Mouse (Mus musculus): Measurements from ENCODE around the gene Cox7a1.
"Not testable (repeated sequence)": the region's sequence is repeated elsewhere in the genome, so short reads cannot be mapped to it uniquely, and the experiment has no call there.

GRCm38 (mm10) chr7:30206364-30206763 is 22.4 kb downstream of the Cox7a1 start:
- TF ChIP-seq MYOD1 (IDR thresholded peaks at IDR 0.05; ENCODE audit: control insufficient read depth in 1 of 3, insufficient read length in 2 of 3, low read depth in 2 of 3); POLR2A (IDR thresholded peaks at IDR 0.05; ENCODE audit: insufficient read length, low read depth); MAX (IDR thresholded peaks at IDR 0.05; ENCODE audit: low read depth); SRF (IDR thresholded peaks at IDR 0.05; ENCODE audit: control insufficient read depth, insufficient read length, low read depth): not testable (repeated sequence)

All from myocyte (in vitro differentiated cells).